Mouse (Mus musculus) erythroblast, embryonic 14.5 days (primary cell): ENCODE results near the gene Plekhm1.

Experiments used
- GATA1 ChIP-seq: IDR thresholded peaks from 2 replicates; pipeline ENCODE4 v1.6.1; 2012; ENCODE audit warnings: low read length, inconsistent platforms, mixed read lengths
- TAL1 ChIP-seq: IDR thresholded peaks from 3 replicates; pipeline ENCODE4 v1.6.1; 2012; ENCODE audit warnings: low read length, inconsistent platforms, mixed read lengths

- TF ChIP-seq GATA1 (no peak), TAL1 (no peak)
Observed at GRCm38 (mm10) chr11:103318042-103318441, 94.4 kb downstream of the Plekhm1 start.
